Mouse (Mus musculus): Measurements from ENCODE around the gene Zfp36. TPM values are rescaled to one million over a fixed set of nuclear protein-coding genes. Genes with fewer than 3 reads are reported as not detected.

The Zfp36 gene
- polyA plus RNA-seq, 1 experiment, result not detected

- peak within 1 kb of the TSS; percentile 77 for H3K27ac ChIP-seq (ENCODE audit: insufficient read depth, low read depth, low read length)
- TF ChIP-seq POLR2A (IDR thresholded peaks at IDR 0.05; ENCODE audit: insufficient read depth, low read depth, low read length) (peak; percentile 76), CTCF (IDR thresholded peaks at IDR 0.05; ENCODE audit: insufficient read depth, low read depth, low read length) (no peak)
- peak within 1 kb of the TSS; percentile 94 for H3K4me3 ChIP-seq (ENCODE audit: insufficient read depth, low read depth, low read length)
- under 1% methylated on average over 77 of the region's 77 CpGs for WGBS
- peaks cover 3% of the 10 kb centered on the region; the same call in 1 of the 2 replicates for H3K4me1 ChIP-seq (ENCODE audit: control insufficient read depth, insufficient read depth, low read length)
Observed at GRCm38 (mm10) chr7:28338108-28338998, 41.7 kb downstream of the Zfp36 start, which contains the start of gene Supt5. Gene Supt5 (minus strand): TSS chr7:28338746.

- H3K4me3 ChIP-seq (ENCODE audit: insufficient read depth, low read depth, low read length), result no peak overlapping the region
- peaks cover 3% of the 10 kb centered on the region; the same call in 1 of the 2 replicates for H3K4me1 ChIP-seq (ENCODE audit: control insufficient read depth, insufficient read depth, low read length)
- no peak overlapping the region for H3K27ac ChIP-seq (ENCODE audit: insufficient read depth, low read depth, low read length)
- WGBS, result 97% methylated on average over 2 of the region's 2 CpGs
- TF ChIP-seq CTCF (IDR thresholded peaks at IDR 0.05; ENCODE audit: insufficient read depth, low read depth, low read length) (no peak), POLR2A (IDR thresholded peaks at IDR 0.05; ENCODE audit: insufficient read depth, low read depth, low read length) (no peak)
Observed at GRCm38 (mm10) chr7:28335471-28335870, 44.6 kb downstream of the Zfp36 start.

DNA sequence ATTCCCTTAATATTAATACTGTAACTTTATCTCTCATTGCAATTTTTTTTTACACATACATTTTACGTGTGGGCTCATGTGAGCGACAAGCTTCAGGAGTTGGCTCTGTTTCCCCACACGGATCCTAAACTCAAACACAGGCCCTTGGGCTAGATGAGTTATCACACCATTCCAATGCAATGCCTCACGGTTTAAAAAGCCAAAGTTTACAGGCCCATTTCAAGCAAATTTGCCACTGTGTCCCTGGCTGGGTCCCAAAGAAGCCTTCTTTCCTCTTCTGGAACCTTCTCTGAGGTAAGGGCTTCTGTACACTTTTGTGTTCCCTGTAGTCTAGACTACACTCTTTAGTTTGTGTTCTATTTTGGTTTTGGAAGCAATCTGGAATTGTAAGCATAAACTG lies 45.5 kb downstream of the Zfp36 start:
- Histone ChIP-seq H3K4me3 (ENCODE audit: insufficient read depth, low read depth, low read length) (no peak overlapping the region), H3K4me1 (ENCODE audit: control insufficient read depth, insufficient read depth, low read length) (peaks cover 3% of the 10 kb centered on the region; the same call in 1 of the 2 replicates), H3K27ac (ENCODE audit: insufficient read depth, low read depth, low read length) (no peak overlapping the region)
- TF ChIP-seq POLR2A (IDR thresholded peaks at IDR 0.05; ENCODE audit: insufficient read depth, low read depth, low read length), result no peak
- no peak for TF ChIP-seq CTCF (IDR thresholded peaks at IDR 0.05; ENCODE audit: insufficient read depth, low read depth, low read length)
- 86% methylated on average over 4 of the region's 4 CpGs for WGBS

- no peak overlapping the region for H3K4me3 ChIP-seq (ENCODE audit: insufficient read depth, low read depth, low read length)
- WGBS, result 96% methylated on average over 2 of the region's 2 CpGs
- TF ChIP-seq POLR2A (IDR thresholded peaks at IDR 0.05; ENCODE audit: insufficient read depth, low read depth, low read length) (no peak), CTCF (IDR thresholded peaks at IDR 0.05; ENCODE audit: insufficient read depth, low read depth, low read length) (no peak)
Observed at GRCm38 (mm10) chr7:28328260-28328659, 51.8 kb downstream of the Zfp36 start.

More at GRCm38 (mm10) chr7:28328260-28328659, 51.8 kb downstream of the Zfp36 start:
- Histone ChIP-seq H3K4me1 (ENCODE audit: control insufficient read depth, insufficient read depth, low read length) (no peaks in the 10 kb centered on the region), H3K27ac (ENCODE audit: insufficient read depth, low read depth, low read length) (no peak overlapping the region)

Other genes starting within 250 kb of the Zfp36 start
- not detected in 2 replicates for gene Fbl, start 210.5 kb downstream of the Zfp36 start, polyA plus RNA-seq (2012; ENCODE audit: insufficient read depth, insufficient read length, low replicate concordance, missing spikeins)
- gene Dyrk1b, start 200.8 kb downstream of the Zfp36 start, polyA plus RNA-seq (2012; ENCODE audit: insufficient read depth, insufficient read length, low replicate concordance, missing spikeins), result not detected in 2 replicates
- not detected in 2 replicates for gene Eid2, start 112.4 kb downstream of the Zfp36 start, polyA plus RNA-seq (2012; ENCODE audit: insufficient read depth, insufficient read length, low replicate concordance, missing spikeins)
- not detected in 2 replicates for gene Eid2b, start 102.5 kb downstream of the Zfp36 start, polyA plus RNA-seq (2012; ENCODE audit: insufficient read depth, insufficient read length, low replicate concordance, missing spikeins)
- gene Selenov, start 89.1 kb downstream of the Zfp36 start, polyA plus RNA-seq (2012; ENCODE audit: insufficient read depth, insufficient read length, low replicate concordance, missing spikeins), result not detected in 2 replicates
- gene Dll3, start 78.0 kb downstream of the Zfp36 start, polyA plus RNA-seq (2012; ENCODE audit: insufficient read depth, insufficient read length, low replicate concordance, missing spikeins), result not detected in 2 replicates
- gene Timm50, start 68.2 kb downstream of the Zfp36 start, polyA plus RNA-seq (2012; ENCODE audit: insufficient read depth, insufficient read length, low replicate concordance, missing spikeins), result not detected in 2 replicates
- not detected in 2 replicates for gene Supt5, start 41.5 kb downstream of the Zfp36 start, polyA plus RNA-seq (2012; ENCODE audit: insufficient read depth, insufficient read length, low replicate concordance, missing spikeins)
- gene Rps16, start 29.6 kb downstream of the Zfp36 start, polyA plus RNA-seq (2012; ENCODE audit: insufficient read depth, insufficient read length, low replicate concordance, missing spikeins), result 767 TPM in 1 of 2 replicates, not detected in the other
- not detected in 2 replicates for gene Plekhg2, start 7.7 kb downstream of the Zfp36 start, polyA plus RNA-seq (2012; ENCODE audit: insufficient read depth, insufficient read length, low replicate concordance, missing spikeins)
- gene Med29, start 12.5 kb upstream of the Zfp36 start, polyA plus RNA-seq (2012; ENCODE audit: insufficient read depth, insufficient read length, low replicate concordance, missing spikeins), result not detected in 2 replicates
- gene Paf1, start 12.7 kb upstream of the Zfp36 start, polyA plus RNA-seq (2012; ENCODE audit: insufficient read depth, insufficient read length, low replicate concordance, missing spikeins), result 1,326 TPM in 1 of 2 replicates, not detected in the other
- not detected in 2 replicates for gene Gmfg, start 57.2 kb upstream of the Zfp36 start, polyA plus RNA-seq (2012; ENCODE audit: insufficient read depth, insufficient read length, low replicate concordance, missing spikeins)
- gene Lrfn1, start 71.7 kb upstream of the Zfp36 start, polyA plus RNA-seq (2012; ENCODE audit: insufficient read depth, insufficient read length, low replicate concordance, missing spikeins), result not detected in 2 replicates
- not detected in 2 replicates for gene Ifnl2, start 130.2 kb upstream of the Zfp36 start, polyA plus RNA-seq (2012; ENCODE audit: insufficient read depth, insufficient read length, low replicate concordance, missing spikeins)
- not detected in 2 replicates for gene Ifnl3, start 142.6 kb upstream of the Zfp36 start, polyA plus RNA-seq (2012; ENCODE audit: insufficient read depth, insufficient read length, low replicate concordance, missing spikeins)
- not detected in 2 replicates for gene Sycn, start 160.6 kb upstream of the Zfp36 start, polyA plus RNA-seq (2012; ENCODE audit: insufficient read depth, insufficient read length, low replicate concordance, missing spikeins)
- not detected in 2 replicates for gene Nccrp1, start 167.0 kb upstream of the Zfp36 start, polyA plus RNA-seq (2012; ENCODE audit: insufficient read depth, insufficient read length, low replicate concordance, missing spikeins)
- gene Samd4b, start 217.9 kb upstream of the Zfp36 start, polyA plus RNA-seq (2012; ENCODE audit: insufficient read depth, insufficient read length, low replicate concordance, missing spikeins), result not detected in 2 replicates
- not detected in 2 replicates for gene Pak4, start 217.9 kb upstream of the Zfp36 start, polyA plus RNA-seq (2012; ENCODE audit: insufficient read depth, insufficient read length, low replicate concordance, missing spikeins)